Mouse (Mus musculus) right cerebral cortex, postnatal 14 days (tissue): ENCODE data around the gene Lfng.

ENCODE experiments used
- DNase-seq: peaks from one replicate; pipeline ENCODE4 v3.0.0; 2022

The Lfng gene

GRCm38 (mm10) chr5:140596426-140596825 is 10.7 kb upstream of the Lfng start:
- no peak for DNase-seq

- no peak for DNase-seq
Observed at GRCm38 (mm10) chr5:140596927-140597588, 10.1 kb upstream of the Lfng start.

GRCm38 (mm10) chr5:140597787-140598186 is 9.3 kb upstream of the Lfng start:
- DNase-seq: no peak

GRCm38 (mm10) chr5:140599939-140600338 is 7.2 kb upstream of the Lfng start:
- DNase-seq: no peak

GRCm38 (mm10) chr5:140601712-140602111 is 5.4 kb upstream of the Lfng start:
- no peak for DNase-seq

- no peak for DNase-seq
Observed at GRCm38 (mm10) chr5:140602540-140602939, 4.6 kb upstream of the Lfng start.

- no peak for DNase-seq
Observed at GRCm38 (mm10) chr5:140604386-140604785, 2.7 kb upstream of the Lfng start.

GRCm38 (mm10) chr5:140605228-140605627 is 1.9 kb upstream of the Lfng start:
- no peak for DNase-seq

- DNase-seq: no peak
Observed at GRCm38 (mm10) chr5:140606386-140606785, 734 bp upstream of the Lfng start.

GRCm38 (mm10) chr5:140607836-140608633 is 915 bp downstream of the Lfng start:
- no peak for DNase-seq

GRCm38 (mm10) chr5:140608634-140609015 is 1.5 kb downstream of the Lfng start:
- no peak for DNase-seq

- no peak for DNase-seq
Observed at GRCm38 (mm10) chr5:140609511-140610272, 2.6 kb downstream of the Lfng start.

GRCm38 (mm10) chr5:140610273-140611011 is 3.3 kb downstream of the Lfng start:
- DNase-seq: no peak

GRCm38 (mm10) chr5:140611021-140611583 is 4.0 kb downstream of the Lfng start:
- DNase-seq: peak; percentile 59

- DNase-seq: no peak
Observed at GRCm38 (mm10) chr5:140611611-140612185, 4.6 kb downstream of the Lfng start.

GRCm38 (mm10) chr5:140612191-140612590 is 5.1 kb downstream of the Lfng start:
- DNase-seq: no peak

GRCm38 (mm10) chr5:140614141-140614540 is 7.0 kb downstream of the Lfng start:
- DNase-seq: no peak

GRCm38 (mm10) chr5:140614837-140615236 is 7.7 kb downstream of the Lfng start:
- no peak for DNase-seq

GRCm38 (mm10) chr5:140615321-140616109 is 8.4 kb downstream of the Lfng start:
- DNase-seq: no peak

GRCm38 (mm10) chr5:140616110-140616503 is 9.0 kb downstream of the Lfng start:
- DNase-seq: no peak

GRCm38 (mm10) chr5:140616691-140617090 is 9.6 kb downstream of the Lfng start:
- DNase-seq: no peak
